Mouse (Mus musculus): ENCODE data around the gene Anapc15.
A peak's percentile ranks its signal among the peaks of the same experiment; 100 is the strongest.

Anapc15 gene

DNA sequence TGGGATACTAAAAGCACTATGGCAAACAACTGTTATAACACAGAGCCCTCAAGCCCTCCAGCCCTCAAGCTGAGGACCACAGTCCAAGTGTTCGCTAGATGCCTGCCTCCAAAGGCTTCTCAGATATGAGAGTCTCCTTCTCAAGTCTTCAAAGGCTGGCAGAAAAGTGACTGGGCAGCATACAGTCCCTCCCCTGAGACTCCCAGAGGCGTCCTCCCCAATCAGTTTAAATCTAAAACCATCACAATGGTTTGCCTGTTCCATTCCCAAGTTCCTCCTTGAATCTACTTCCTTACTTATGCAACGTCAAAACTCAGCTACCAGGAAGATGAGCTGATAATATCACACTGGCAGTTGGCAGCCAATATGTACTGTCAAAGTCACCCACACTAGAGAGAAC lies at the start of gene Anapc15:
TSS of gene Anapc15 (plus strand) at position 301 of the 400 bp plus-strand sequence.
- no peak for DNase-seq (ENCODE audit: low spot score in 2 of 2)

DNA sequence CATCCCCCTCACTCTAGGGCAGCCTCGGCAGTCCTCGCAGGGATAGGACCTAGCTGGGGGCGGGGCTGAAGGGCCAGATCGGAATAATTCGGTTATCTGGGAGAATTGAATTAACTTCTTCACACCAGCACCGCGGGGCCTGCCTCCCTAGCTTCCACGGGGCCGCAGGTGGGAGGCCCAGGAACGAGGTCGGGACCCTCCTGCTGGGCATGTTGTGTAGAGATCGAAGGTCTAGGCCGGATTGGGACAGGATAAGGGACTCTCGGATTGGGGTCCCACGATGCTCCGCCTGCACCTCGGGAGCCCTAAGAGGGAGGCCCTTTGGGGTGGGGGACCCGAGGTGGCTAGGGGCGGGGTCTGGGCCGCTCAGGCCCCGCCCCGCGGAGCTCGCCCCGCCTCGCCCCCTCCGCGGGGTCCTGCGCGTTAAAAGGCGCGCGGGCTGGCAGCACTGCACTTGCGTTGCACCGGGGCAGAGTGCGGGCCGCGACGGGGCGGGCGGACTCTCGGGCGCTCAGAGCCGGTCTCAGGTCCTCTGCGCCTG lies 45.6 kb upstream of the Anapc15 start, which contains the start of gene Phox2a:
TSS of gene Phox2a (plus strand) at position 453 of the 541 bp plus-strand sequence.
- DNase-seq (ENCODE audit: low spot score in 2 of 2) = no peak

DNA sequence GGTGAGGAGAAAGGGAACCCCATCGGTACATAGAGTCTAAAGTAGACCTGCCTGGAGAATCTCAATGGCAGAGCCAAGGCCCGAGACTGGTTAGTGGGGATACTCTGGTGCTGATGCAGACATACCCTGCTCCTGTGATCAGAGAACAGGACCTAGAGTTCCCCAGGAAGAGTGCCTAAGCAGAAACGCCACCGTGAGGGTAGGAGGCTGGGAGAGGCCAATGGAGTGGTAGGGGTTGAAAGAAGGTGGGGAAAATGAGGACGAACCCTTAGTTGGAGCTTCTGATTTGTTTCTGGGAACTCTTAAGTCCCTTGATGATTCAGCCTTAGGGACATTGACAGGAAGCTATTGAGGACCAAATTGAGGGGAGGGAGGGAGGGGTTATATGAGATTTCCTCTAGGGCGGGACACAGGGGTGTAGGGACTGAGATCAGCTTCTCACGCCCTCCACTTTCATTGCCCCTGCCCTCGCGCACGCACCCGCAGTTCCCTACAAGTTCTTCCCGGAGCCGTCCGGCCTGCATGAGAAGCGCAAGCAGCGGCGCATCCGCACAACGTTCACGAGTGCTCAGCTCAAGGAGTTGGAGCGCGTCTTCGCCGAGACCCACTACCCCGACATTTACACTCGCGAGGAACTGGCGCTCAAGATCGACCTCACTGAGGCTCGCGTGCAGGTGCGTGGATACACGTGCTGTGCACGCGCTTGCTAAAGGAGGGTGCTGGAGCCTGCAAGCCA lies 43.1 kb upstream of the Anapc15 start:
- no peak for DNase-seq (ENCODE audit: low spot score in 2 of 2)

DNA sequence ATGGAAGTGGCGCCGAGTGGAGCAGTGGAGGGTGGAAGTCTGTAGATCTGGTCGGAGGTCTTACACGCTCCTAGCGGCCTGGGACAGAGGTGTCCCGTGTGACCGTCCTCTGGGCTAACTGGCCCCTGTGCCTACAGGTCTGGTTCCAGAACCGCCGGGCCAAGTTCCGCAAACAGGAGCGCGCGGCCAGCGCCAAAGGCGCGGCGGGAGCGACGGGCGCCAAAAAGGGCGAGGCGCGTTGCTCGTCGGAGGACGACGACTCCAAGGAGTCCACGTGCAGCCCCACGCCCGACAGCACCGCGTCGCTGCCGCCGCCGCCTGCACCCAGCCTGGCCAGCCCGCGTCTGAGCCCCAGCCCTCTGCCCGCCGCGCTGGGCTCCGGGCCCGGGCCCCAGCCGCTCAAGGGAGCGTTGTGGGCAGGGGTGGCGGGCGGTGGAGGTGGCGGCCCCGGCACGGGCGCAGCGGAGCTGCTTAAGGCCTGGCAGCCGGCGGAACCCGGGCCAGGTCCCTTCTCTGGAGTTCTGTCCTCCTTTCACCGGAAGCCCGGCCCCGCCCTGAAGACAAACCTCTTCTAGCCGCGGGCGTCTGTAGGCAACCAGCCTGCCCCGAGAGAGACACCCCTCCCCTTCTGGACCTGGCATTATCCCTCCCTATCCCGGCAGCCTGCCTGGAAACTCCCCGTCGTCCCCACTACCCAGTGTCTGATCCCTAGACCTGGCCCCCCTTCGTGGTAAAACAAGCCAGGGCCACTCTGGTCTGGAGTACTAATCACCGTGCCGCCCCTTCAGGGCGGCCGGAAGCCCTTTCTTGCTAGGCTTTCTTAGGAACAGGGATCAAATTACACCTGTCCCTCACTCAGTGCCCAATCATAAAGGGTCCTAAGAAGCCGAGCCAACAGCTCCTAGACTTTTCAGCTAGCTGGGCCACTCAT lies 41.7 kb upstream of the Anapc15 start:
- DNase-seq (ENCODE audit: low spot score in 2 of 2) = no peak

DNA sequence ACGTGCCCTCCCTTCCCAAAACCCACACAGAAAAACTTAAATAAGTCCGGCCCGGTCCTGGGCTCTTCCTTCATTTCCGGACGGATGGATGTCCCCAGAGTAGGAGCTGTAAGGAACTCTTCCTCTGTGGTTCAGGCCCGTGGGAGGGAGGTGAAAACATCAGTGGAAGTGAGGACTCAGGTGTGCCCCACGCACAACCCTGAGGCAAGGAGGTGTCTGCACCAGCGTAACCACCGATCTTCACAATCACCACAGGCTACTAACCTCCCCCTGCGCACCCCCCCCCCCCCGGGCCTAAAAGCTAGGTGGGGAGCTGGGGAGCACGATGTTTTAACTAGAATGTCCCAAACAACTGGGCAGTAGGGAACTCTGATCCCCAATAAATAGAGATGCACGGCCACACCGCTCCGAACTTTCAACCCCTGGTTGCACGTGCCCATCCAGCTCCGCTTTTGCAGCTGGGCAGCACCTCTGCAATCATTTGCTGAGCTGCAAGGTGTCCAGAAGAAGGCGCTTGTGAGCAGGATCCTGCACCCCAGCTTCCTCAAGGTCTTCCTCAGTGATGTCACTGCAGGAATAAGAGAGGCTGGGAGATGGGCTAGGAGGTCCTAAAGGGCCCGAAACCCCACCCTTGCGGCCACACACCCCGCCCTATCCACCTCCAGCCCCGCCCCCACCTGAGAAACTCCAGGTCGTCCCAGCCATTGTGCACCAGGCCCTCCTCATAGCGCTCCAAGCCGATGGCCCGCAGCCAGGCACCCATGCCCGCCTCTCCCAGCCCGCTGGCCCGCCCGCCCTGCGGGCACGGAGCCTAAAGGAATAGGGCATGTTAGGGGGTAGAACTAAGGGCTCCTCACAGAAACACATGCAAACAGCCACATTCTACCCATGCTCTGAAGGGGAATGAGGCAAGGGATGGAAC lies 40.4 kb upstream of the Anapc15 start:
- DNase-seq (ENCODE audit: low spot score in 2 of 2) = no peak

DNA sequence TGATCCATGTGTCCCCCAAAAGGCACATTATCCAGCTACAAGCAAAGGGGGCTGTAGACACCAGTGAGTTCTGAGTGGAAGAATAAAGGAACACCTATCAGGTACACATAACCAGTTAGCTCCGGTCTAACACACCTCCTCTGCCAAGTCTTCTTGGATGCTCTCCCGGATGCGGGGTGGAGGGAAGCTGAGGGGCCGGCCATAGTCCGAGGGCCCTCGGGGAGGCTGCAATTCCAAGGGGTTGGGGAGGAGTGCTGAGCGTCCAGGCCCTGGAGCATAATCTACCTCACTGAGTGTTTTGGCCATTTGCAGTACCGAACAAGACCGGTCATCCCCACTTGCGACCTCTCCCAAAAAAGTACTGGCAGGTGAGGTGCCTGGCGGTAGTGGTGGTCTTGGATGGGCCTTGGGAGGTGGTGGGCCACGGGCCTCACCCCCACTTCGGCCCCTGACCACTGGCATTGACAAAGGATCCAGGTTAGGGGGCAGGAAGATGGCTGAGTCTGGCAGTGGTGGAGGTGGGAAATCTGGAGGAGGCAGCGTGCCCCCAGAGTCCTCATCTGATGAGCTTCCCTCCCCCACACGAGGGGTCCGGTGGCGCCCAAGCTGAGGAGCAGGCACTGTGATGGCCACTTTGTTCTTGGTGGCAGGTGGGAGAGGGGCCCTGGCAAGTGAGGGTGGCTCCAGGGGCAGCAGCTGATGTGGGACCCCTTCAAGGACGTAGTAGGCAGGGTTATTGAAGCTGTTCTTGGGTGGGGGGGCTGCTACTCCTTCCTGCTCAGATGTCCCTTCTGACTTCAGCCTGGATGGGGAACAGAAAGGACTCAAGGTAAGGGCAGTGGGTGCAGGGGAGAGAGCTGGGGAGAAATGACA lies 39.5 kb upstream of the Anapc15 start:
- DNase-seq (ENCODE audit: low spot score in 2 of 2) = no peak

DNA sequence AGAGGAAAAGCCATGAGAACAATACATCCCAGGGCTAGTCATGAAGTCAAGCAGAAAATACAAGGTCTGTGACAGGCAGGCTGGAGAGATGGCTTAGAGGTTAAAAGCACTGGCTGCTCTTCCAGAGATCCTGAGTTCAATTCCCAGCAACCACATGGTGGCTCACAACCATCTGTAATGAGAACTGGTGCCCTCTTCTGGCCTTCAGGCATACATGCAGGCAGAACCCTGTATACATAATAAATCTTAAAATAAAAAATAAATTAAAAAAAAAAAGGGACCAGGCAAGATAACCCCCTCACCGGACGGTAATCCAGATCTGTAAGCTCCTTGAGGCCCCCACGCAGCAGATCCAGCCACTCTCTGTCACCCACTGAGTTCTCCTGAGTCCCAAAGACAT lies 33.1 kb upstream of the Anapc15 start:
- no peak for DNase-seq (ENCODE audit: low spot score in 2 of 2)

DNA sequence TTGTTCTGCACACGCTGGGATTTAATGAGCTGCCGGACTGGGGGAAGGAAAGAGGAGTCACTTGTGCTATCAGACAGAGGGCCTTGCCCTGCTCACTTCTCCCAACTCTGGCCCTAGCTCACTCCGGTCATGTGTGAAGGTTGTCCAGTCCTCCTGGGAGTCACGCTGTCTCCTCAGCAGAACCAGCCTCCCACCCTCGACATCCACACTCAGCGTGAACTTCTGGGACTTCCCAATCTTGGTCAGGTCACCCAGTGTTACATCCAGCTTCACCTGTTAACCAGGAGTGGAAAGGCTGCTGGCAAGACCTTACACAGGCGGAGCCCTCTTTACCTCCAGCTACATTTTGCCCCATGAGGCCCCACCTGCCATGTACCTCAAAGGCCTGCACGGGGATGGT lies 32.1 kb upstream of the Anapc15 start:
- DNase-seq (ENCODE audit: low spot score in 2 of 2) = no peak

DNA sequence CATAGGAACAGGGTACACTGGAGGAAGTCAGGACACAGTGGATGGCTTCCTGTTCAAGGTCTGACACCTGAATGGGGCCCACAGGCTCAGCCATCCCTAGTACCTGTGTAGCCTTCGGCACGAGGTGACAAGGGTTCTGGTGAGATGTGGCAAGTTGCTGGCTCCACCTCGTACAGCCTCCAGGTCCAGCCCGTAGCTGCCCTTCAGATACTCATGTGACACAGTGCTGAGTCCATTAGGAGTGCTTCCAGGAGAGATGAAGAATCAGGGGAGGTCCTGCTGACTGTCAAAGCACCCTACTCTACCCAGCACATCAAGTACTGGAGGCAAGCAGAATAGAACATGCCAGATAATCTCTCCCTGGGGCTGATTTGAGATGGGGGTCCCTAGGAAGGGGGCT lies 31.1 kb upstream of the Anapc15 start:
- no peak for DNase-seq (ENCODE audit: low spot score in 2 of 2)

DNA sequence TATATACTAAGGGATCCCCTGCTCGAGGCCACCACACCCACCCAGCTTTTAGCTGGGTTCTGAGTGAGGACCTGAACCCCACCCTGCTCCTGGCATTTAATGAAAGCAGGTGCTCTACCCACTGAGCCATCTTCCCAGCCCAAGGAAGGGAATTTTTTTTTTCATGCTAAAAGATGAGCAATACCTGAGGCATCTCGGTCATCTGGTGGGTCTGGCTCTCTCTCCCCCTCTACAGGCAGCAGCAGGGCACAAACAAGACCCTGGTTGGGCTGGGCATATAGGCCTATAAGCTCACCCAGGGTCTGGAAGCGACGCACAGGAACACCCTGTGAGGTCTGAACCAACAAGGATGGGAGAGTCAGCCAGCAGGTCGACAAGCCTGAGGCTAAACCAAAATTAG lies 30.2 kb upstream of the Anapc15 start:
- DNase-seq (ENCODE audit: low spot score in 2 of 2) = no peak

DNA sequence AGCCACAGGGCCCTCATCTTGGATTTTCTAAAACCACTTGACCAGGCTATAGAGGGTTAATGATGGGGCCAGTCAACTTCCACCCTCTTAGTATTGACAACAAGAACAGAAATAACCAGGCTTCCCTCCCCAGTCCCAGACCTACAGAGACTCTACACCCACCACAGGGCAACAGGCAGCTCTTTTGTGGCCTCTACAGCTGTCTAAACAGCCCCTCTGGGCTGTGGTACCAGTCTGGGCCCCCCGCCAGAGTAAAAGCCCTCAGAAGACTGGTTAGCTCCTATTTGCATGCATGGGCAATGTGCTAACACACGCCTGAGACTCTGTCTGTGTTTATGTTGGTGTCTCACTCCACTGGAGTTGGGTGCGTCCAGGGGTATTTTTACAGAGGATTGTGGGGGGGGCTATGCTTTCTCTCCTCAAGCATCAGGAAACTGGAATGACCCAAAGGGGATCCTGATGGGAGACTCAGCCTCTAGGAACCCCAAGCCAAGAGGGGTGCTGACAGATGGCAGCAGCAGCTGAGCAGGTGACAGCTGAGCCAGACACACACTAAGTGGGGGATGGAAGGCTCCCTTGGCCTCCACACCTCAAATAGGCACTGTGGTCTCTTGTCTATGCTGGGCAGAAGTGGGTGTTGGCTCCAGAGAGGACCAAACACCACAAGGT lies 29.5 kb upstream of the Anapc15 start:
- DNase-seq (ENCODE audit: low spot score in 2 of 2) = no peak

DNA sequence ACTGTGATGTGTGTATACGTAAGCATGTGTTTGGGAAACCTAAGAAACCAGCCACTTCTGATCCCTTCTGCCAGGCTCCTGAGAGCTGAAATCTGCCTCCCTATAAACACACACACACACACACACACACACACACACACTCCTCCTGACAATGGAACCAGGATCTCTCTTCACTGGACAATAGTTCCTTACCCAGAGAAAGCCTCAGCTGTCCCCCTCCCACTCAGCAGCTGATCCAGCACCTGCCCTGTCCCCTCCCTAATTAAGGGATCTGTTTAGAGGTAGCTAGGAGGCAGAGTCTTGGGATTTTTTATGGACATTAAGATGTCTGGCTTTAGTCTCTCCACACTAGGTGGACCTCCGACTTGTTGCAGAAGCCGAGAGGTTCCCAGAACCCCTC lies 28.6 kb upstream of the Anapc15 start:
- no peak for DNase-seq (ENCODE audit: low spot score in 2 of 2)

DNA sequence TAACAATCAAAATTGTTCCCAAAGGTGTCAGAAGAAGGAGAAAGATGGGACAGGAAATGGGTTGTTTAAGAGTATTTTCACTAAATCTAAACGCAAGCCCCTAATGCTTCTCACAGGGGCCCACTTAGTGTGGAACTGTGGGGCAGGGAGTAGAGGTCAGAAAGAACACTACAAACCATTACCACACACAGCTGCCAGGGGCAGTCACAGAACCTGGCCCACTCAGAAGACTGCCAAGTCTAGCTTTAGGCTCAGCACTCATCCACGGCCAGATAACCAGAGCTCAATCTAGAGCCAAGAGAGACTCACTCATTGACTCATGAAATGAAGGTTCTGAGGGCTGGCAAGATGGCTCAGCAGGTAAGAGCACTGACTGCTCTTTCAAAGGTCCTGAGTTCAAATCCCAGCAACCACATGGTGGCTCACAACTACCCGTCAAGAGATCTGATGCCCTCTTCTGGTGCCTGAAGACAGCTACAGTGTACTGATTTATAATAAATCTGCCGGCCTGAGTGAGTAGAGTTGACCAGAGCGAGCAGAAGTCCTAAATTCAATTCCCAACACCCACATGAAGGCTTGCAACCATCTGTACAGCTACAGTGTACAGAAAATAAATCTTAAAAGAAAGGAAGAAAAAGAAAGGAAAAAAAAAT lies 27.9 kb upstream of the Anapc15 start:
- DNase-seq (ENCODE audit: low spot score in 2 of 2) = no peak

DNA sequence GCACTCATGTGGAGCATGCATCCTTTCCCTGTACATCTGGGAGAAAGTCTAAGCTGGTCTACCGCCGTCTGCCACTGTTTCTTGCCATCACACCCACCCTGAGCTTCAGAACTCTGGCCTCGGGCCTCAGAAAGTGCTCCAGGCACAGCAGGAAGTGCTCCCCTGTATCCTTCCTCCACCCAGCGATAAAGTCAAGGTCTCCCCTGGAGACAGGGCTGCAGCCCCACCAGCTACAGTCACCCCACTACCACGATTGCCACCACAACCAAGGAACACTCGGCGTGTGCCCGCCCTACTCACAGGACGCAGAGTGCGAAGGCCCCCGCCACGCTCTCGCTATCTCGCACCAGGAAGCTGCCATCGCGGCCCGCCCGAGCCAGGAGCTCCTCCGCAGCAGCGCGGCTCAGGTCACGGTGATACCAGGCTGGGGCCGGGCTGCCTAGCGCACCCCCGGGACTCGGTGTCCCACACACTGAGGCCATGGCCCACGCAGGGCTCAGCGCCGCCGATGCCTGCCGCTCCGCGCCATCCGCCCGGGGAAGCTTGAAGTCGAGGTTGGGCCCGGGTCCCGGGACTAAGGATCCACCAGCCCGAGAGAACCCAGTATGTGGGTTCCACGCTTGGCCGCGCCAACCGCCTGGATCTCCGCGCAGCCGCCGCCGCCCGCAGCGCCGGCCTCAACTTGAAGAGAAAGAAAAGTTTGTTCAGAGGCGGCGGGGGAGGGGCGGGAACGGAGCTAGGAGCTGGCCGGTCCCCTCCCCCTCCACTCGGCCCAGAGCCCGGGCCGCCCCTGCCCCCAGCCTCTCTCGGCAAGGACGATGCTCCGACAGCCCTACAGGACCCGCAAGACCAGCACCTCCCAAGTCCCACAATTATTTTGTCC lies 27.0 kb upstream of the Anapc15 start:
- peak in 1 of 2 experiments; percentile 37 for DNase-seq (ENCODE audit: low spot score in 2 of 2)

DNA sequence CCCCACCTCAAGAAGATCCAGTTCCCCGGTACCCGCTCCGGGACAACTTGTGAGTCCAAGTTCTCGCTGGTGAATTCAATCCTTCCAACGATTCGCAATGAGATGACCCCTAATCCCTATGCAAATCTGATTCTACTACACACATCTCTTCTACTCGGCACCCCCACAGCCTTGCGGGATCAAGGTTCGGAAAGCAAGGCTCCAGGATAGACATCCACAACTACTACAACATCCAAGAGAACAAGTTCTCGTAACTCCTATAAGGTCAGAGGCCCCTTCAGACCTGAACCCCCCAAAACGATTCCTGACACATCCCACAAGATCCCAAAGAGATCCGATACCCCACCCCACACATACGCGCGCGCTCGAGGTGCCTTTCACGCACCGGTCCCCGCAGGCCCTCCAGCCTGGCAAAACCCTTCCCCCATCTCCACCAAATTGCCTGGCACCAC lies 26.3 kb upstream of the Anapc15 start:
- no peak for DNase-seq (ENCODE audit: low spot score in 2 of 2)

DNA sequence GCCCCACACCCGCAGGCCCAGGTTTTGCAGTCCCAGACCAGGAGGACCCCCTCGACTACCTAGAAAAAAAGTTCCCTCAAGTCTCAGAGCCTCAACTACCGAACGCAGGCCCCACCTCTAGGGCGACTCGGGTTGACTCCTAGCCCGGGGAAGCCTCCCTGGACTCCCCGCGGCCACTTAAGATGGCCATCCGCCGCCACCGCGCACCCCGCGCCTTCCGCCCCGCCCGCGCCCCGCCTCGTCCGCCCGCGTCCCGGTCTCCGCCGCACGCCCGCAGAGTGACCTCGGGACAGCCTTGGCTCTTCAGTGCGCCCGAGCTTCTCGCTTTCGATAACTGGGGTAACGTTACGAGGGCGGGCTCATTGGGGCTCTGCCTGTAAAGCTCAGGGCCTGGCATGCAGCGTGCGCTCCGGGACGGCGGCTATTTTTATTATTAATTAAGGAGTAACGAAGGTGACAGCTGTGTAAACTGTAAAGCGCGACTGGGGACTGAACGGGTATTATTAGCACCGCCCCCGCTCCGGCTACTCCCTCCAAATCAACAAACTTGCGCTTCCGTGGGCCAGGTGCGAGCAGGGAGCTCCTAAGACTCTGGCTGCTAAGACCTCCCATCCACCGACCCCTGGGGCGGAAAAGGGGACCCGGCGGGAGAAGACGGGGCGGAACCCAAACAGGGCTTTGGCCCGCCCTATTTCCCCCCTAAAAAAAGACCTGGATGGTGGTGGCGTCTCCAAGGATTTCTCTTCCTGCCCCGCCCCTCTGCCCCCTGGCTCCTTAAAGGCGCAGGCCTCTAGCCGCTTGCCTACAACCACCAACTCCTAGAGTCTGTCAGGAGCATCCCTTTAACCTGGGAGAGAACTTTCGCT lies 25.7 kb upstream of the Anapc15 start, which contains the start of gene Inppl1:
TSS of gene Inppl1 (minus strand) at position 624 of the 866 bp plus-strand sequence.
- peak in 1 of 2 experiments; percentile 14 for DNase-seq (ENCODE audit: low spot score in 2 of 2)

DNA sequence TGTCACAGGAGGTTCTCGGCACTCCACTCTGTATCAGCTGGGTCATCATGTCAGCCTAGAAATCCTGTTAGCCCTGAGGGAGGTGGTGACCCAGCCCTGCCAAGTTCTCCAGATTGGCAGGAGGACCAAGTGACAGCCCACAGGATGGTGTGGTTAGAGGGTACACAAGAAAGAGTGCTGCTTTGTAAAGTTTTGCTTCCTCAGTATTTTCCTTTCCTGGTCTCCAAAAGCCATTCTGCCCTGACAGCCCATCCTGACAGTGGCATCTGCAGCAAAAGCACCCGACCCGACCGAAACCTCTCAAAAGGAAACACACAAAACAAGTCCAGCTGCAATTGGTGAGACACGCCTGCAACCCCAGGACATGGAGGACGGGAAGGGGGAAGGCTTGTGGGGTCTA lies 19.3 kb upstream of the Anapc15 start:
- no peak for DNase-seq (ENCODE audit: low spot score in 2 of 2)
